Mouse (Mus musculus): Measurements from ENCODE around the gene Stx1a.

- TF ChIP-seq CTCF (conservative IDR thresholded peaks at IDR 0.05; ENCODE audit: low read length) (no peak), POU5F1 (IDR thresholded peaks at IDR 0.05; ENCODE audit: borderline replicate concordance, low read length) (no peak), NANOG (IDR thresholded peaks at IDR 0.05; ENCODE audit: borderline replicate concordance, low read length) (no peak)
Measured at GRCm38 (mm10) chr5:135010841-135011743, 12.2 kb upstream of the Stx1a start.
